Mouse (Mus musculus): ENCODE data around the gene Nudc. TPM values are rescaled to one million over a fixed set of nuclear protein-coding genes. Genes with fewer than 3 reads are reported as not detected.
A peak's percentile ranks its signal among the peaks of the same experiment; 100 is the strongest.

Nudc gene
- polyA plus RNA-seq, 1 experiment, result 84.2 TPM

DNA sequence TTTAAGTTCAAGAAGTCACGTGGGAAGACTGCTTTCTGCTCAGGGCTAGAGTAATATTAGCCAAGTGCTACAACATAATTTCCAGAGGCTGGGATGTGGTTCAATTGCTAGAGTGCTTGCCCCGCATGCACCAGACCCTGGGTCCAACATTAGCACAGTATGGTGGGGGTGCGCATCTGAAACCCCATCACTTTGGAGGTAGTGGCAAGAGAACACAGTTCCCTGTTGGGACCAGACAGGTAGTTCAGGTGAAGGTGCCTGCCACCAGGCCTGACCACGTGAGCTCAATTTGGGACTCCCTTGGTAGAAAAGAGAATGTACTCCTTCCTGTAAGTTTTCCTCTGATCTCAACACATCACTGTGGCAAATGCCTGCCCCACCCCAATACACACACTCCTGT lies 50.9 kb downstream of the Nudc start:
- Histone ChIP-seq H3K4me1 (ENCODE audit: control insufficient read depth, insufficient read depth, low read length) (peaks cover 11% of the 10 kb centered on the region), H3K4me3 (ENCODE audit: insufficient read depth, low read length) (no peak overlapping the region), H3K27ac (ENCODE audit: insufficient read depth, low read length) (no peak overlapping the region)
- TF ChIP-seq CTCF (IDR thresholded peaks at IDR 0.05; ENCODE audit: borderline replicate concordance, insufficient read depth, low read length) (no peak), POLR2A (IDR thresholded peaks at IDR 0.05; ENCODE audit: low read depth, low read length) (no peak)

DNA sequence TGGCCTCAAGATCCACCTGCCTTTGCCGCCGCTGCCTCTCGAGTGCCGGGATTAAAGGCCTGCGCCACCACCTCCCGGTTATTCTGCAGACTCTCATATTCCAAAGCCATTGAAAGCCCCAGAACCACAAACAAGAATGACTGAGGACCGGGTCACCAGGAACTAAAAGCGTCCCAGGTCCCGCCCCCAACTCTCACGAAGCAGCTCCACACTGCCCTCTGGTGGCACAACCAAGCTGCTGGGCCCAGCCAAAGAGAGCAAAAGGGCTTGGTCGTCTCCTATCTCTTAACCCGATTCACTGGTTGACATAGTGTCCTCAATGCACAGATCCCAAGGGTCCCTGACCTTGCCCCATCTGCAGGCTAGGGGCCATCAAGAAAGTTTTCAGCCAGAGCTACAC lies 51.4 kb downstream of the Nudc start:
- Histone ChIP-seq H3K4me1 (ENCODE audit: control insufficient read depth, insufficient read depth, low read length) (peaks cover 11% of the 10 kb centered on the region), H3K4me3 (ENCODE audit: insufficient read depth, low read length) (no peak overlapping the region), H3K27ac (ENCODE audit: insufficient read depth, low read length) (peak overlapping the region; percentile 11; the same call in 1 of the 2 replicates)
- TF ChIP-seq POLR2A (IDR thresholded peaks at IDR 0.05; ENCODE audit: low read depth, low read length) (no peak), CTCF (IDR thresholded peaks at IDR 0.05; ENCODE audit: borderline replicate concordance, insufficient read depth, low read length) (peak; percentile 82)

DNA sequence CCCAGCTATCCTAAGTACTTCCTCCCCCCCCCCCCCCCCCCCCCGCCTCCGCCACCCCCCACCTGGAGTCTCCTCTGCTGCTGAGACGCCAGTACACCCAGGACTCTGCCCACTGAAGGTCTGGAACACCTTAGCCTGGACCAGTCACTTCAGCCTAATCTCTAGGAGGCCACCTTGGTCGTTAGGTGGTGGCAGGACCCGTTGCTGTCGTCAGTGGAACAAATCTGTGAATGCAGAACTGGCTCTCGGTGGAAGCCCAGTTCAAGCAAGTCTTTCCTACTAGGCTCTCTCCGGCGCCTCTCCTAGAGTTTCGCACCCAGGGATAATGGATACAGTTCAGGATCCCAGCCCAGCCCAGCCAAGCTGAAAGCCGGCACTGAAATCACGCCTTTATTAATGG lies 51.9 kb downstream of the Nudc start:
- Histone ChIP-seq H3K27ac (ENCODE audit: insufficient read depth, low read length) (peak overlapping the region; percentile 11), H3K4me3 (ENCODE audit: insufficient read depth, low read length) (no peak overlapping the region), H3K4me1 (ENCODE audit: control insufficient read depth, insufficient read depth, low read length) (peaks cover 11% of the 10 kb centered on the region)
- TF ChIP-seq CTCF (IDR thresholded peaks at IDR 0.05; ENCODE audit: borderline replicate concordance, insufficient read depth, low read length), result no peak
- TF ChIP-seq POLR2A (IDR thresholded peaks at IDR 0.05; ENCODE audit: low read depth, low read length), result no peak

DNA sequence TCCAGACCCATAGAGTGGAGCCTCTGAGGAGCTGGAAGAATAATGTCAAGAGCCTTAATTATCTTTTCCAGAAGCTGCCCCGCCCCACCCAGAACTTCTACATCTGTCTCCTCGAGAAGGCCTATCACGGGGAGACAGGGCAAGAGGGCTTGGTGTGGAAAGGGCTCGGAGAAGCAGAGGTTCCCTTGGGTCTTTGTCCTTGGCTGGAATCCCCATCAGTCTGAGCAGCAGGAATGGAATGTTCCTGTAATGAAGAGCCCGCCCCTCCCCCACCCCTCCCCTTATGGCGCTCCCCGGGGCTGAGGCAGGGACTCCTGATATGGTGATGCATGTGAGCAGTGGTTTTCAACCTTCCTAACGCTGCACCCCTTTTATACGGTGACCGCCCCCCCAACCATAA lies 54.0 kb downstream of the Nudc start:
- peak overlapping the region; percentile 4 for H3K27ac ChIP-seq (ENCODE audit: insufficient read depth, low read length)
- H3K4me1 ChIP-seq (ENCODE audit: control insufficient read depth, insufficient read depth, low read length), result peaks cover 7% of the 10 kb centered on the region; the same call in 1 of the 2 replicates
- TF ChIP-seq POLR2A (IDR thresholded peaks at IDR 0.05; ENCODE audit: low read depth, low read length) (no peak), CTCF (IDR thresholded peaks at IDR 0.05; ENCODE audit: borderline replicate concordance, insufficient read depth, low read length) (no peak)
- no peak overlapping the region for H3K4me3 ChIP-seq (ENCODE audit: insufficient read depth, low read length)

DNA sequence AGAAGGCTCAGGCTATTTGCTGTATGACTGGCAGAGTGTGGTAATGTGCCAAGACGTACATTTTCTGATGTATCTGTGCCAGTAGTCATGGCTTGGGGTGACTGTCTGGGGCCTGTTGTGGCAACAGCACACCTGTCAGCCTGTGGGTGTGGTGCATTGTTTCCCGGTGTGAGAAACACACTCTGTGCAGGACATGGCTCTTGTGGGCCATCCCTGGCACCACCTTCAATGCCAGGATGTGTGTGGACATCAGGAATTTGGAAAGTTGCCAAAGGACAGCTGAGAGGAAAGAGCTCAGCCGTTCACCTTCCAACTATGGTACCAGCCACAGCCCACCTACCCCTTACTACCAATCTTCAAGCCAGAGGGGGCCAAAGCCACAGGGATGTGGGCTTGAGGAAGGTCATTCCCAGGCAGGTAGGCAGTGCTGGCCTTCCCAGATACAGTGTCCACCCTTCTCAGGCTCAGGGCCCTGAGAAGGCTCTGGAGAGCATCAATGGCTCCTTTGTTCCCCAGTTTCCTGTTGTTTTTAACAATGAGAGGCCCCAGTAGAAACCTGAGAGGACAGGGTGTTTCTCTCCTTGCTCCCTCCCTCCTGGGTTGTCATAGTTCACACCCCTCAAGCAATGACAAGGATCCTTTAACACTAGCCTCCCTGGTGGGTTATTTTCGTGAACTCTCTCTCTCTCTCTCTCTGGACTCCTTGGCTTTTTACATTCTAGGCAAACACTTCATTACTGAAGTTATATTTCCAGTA lies 56.1 kb downstream of the Nudc start:
- Histone ChIP-seq H3K4me3 (ENCODE audit: insufficient read depth, low read length) (no peak overlapping the region), H3K27ac (ENCODE audit: insufficient read depth, low read length) (no peak overlapping the region), H3K4me1 (ENCODE audit: control insufficient read depth, insufficient read depth, low read length) (peaks cover 8% of the 10 kb centered on the region)
- TF ChIP-seq POLR2A (IDR thresholded peaks at IDR 0.05; ENCODE audit: low read depth, low read length), result no peak
- no peak for TF ChIP-seq CTCF (IDR thresholded peaks at IDR 0.05; ENCODE audit: borderline replicate concordance, insufficient read depth, low read length)

DNA sequence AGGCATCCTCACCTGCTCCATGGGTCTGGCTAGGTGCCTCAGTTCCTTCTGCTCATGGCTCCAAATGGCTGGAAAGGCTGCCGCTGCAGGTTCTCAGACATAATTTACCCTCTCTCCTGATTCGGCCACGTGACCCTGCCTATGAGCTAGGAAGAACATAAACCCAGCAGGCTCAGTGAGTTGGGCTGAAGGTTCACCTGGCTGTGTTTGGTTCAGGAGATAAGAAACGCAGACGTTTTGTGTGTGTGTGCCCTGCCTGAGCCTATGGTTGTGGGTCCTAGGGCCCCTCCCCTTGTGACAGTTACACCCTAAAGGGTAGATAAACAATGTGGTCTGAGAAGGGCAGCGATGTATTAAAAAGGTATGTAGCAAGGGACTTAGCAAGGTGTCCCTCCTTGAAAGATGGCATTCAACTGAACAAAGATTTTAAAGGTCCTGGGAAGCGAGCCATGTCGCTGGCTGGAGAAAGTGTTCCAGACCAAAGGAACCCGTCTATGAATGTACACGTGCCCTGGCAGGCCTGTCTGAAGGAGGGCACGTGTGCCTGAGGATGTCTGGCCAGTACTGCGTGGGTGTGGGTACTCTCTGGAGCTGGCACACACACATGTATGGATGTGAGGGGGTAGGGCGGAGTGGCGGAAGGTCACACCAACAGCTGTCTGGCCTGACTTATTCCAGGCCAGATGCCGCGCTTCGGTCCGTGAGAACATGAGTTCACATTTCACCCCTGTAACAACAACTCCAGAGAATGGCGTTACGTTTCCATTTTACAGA lies 57.0 kb downstream of the Nudc start:
- TF ChIP-seq CTCF (IDR thresholded peaks at IDR 0.05; ENCODE audit: borderline replicate concordance, insufficient read depth, low read length) (no peak), POLR2A (IDR thresholded peaks at IDR 0.05; ENCODE audit: low read depth, low read length) (no peak)
- Histone ChIP-seq H3K4me3 (ENCODE audit: insufficient read depth, low read length) (no peak overlapping the region), H3K4me1 (ENCODE audit: control insufficient read depth, insufficient read depth, low read length) (peaks cover 13% of the 10 kb centered on the region), H3K27ac (ENCODE audit: insufficient read depth, low read length) (no peak overlapping the region)

DNA sequence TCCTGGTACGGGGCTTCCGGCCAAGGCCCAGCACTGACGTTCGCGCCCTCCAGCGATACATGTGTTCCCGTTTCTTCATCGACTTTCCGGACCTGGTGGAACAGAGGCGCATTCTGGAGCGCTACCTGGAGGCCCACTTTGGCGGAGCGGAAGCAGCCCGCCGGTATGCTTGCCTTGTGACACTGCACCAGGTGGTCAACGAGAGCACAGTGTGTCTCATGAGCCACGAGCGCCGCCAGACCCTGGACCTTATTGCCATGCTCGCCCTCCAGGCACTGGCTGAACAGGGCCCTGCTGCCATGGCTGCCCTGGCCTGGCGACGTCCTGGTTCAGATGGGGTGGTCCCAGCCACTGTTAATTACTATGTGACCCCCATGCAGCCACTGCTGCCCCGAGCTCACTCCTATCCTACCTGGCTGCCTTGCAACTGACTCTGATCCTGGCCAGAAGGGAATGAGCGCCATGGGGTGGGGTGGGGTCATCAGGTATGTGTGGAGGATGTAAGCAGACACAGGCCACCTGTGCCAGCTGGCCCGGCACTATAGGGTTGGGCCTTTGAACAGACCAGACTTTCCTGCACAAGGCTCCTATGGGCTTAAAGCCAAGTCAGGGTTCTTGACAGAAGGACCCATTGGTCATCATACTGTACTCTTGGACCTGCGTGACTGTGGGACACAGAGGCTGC lies 59.0 kb downstream of the Nudc start:
- Histone ChIP-seq H3K27ac (ENCODE audit: insufficient read depth, low read length) (no peak overlapping the region), H3K4me1 (ENCODE audit: control insufficient read depth, insufficient read depth, low read length) (peaks cover 16% of the 10 kb centered on the region), H3K4me3 (ENCODE audit: insufficient read depth, low read length) (no peak overlapping the region)
- TF ChIP-seq CTCF (IDR thresholded peaks at IDR 0.05; ENCODE audit: borderline replicate concordance, insufficient read depth, low read length) (no peak), POLR2A (IDR thresholded peaks at IDR 0.05; ENCODE audit: low read depth, low read length) (no peak)

DNA sequence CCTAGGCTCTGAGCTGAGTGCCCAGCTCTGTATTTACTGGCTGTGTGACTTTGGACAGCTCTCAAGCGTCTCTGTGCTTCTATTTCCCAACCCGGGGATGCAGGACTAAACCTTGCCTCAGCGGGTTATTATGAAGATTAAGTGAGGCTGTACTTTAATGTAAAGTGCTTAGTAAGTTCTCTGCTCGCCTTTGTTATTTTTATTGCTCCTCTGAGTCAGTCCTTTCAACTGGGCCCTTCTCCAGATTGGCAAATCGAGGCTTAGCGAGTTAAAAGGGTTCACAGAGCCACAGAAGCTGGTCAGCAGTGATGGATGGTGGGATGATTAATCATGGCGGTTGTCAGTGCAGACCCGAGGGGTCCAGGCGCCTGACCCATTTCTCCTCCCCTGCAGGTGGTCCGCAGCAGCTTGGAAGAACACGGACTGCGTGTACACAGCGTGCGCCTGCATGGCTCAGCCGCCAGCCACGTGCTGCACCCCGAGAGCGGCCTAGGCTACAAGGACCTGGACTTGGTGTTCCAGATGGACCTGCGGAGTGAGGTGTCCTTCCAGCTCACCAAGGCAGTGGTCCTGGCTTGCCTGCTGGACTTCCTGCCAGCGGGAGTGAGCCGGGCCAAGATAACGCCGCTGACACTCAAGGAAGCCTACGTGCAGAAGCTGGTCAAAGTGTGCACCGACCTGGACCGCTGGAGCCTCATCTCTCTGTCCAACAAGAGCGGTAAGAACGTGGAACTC lies 59.9 kb downstream of the Nudc start:
- H3K27ac ChIP-seq (ENCODE audit: insufficient read depth, low read length), result no peak overlapping the region
- no peak overlapping the region for H3K4me3 ChIP-seq (ENCODE audit: insufficient read depth, low read length)
- TF ChIP-seq POLR2A (IDR thresholded peaks at IDR 0.05; ENCODE audit: low read depth, low read length), result no peak
- TF ChIP-seq CTCF (IDR thresholded peaks at IDR 0.05; ENCODE audit: borderline replicate concordance, insufficient read depth, low read length), result no peak
- H3K4me1 ChIP-seq (ENCODE audit: control insufficient read depth, insufficient read depth, low read length), result peaks cover 14% of the 10 kb centered on the region; the same call in 1 of the 2 replicates
